Mouse (Mus musculus): ENCODE data around the gene Aar2. TPM values are rescaled to one million over a fixed set of nuclear protein-coding genes. Genes with fewer than 3 reads are reported as not detected.

Gene Aar2
- total RNA-seq (2015; ENCODE audit: low replicate concordance), result 2.5 and 3.2 TPM in 2 replicates
- total RNA-seq (2017; ENCODE audit: low replicate concordance), result 1.2 and 3.6 TPM in 2 replicates

DNA sequence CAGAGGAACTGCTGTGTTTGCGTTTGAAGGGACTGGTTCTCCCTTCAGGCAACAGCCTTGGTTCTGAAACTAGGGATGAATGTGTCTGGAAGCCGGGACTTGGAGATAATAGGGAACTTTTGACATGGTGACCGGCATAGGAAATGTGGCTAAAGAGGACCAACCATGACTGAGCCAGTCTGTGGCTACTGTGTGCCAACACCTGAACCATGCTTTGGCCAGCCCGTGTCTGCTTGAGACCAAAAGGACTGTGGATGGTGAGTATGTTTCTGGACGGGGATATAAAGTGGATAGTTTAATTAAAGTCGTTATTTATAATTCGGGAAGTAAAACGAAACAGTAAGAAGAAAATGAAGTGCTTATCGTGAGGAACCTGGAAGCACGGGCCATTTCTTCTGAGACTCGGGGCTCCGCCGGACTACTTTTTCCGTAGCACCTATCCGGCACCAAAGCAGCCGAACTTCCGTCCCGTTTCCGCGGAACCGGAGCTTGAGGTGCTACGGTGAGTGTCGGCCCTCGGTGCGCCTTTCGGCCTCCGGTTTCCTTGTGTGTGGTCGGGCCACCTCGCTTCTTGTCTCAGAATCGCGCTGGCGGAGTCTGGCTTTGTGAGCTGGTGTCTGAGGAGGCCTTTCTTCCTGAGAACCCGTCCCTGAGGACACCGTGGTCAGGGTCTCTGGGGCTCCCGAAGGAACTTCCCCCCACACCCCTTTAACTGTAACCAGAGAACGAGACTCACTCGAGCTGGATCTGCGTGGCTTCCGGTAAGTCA lies at the start of gene Aar2:
Gene Aar2, plus strand, starts transcription at position 462 of the 769 bp plus-strand sequence.
- ATAC-seq (replicated peaks; ENCODE audit: low FRiP score, poor library complexity, severe bottlenecking), result peak; percentile 77

DNA sequence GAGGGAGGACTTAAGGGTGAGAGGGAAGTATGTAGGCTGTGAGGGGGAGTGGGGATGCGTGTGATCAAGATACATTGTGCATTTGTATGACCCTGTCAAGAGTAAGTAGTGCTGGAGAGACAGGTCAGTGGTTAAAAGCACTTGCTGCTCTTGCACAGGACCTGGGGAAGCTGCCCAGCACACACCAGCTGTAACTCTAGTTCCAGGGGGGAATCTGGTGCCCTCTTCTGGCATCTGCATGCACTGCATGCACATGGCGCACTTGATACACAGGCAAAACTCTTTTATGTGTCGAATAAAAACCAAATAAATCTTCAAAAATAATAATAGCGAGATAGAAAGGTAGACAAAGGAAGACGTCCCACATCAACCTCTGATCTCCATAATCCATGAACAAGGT lies 49.5 kb upstream of the Aar2 start:
- peak; percentile 52 for ATAC-seq (replicated peaks; ENCODE audit: low FRiP score, poor library complexity, severe bottlenecking)

DNA sequence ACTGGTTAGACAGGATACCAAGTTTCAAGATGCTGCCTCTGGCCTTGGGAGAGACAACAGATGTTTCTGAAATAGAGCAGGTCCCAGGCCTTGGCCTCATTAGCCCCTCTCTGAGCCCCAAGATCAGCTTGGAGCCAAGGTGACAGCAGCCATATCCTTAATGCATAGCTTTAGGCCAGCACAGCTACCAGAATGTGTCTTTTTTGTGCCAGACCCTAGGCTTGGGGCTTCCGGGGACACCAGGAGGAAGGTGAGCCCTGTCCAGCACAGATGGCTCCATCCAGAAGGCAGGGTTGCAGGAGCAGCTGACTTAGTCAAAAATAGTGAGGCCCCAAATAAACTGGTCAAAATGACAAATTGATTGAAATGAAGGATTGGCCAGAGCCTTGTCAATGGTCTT lies 46.4 kb upstream of the Aar2 start:
- no peak for ATAC-seq (replicated peaks; ENCODE audit: low FRiP score, poor library complexity, severe bottlenecking)

DNA sequence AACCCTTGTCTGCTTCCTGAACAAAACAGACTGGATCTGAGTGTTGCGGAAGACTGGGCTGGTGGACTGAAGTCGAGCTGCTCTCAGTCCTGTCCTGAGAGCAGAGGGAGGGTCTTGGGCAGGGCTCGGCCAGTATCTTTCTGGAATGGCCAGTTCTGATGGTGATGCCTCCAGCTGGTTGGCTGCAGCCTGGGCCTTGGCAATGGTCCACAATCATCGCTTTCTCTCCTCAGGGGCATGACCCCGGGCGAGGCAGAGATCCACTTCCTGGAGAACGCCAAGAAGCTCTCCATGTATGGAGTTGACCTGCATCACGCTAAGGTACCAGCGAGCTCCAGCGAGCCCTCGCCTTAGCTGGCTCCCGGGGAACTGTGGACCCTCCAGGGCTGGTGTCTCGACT lies 41.9 kb upstream of the Aar2 start:
- ATAC-seq (replicated peaks; ENCODE audit: low FRiP score, poor library complexity, severe bottlenecking), result no peak

DNA sequence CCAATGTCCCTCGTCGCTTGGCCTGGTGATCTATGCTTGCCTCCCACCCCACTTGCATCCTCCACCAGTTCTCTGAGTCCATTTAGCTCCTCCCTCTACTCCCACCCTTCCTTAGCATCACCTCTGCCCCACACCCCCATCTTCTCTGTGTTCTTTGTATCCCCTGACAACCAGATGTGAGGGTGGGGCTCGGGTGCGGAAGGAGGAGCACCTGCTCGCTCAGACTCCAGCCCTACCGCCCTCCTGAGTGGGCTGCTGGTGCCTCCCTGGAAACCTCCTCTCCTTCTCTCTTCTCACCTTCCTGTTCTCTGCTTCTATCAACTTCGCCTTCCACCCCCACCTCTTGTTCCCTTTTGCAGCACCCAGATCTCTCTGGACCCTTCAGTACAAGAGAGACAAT lies 35.4 kb upstream of the Aar2 start:
- no peak for ATAC-seq (replicated peaks; ENCODE audit: low FRiP score, poor library complexity, severe bottlenecking)

DNA sequence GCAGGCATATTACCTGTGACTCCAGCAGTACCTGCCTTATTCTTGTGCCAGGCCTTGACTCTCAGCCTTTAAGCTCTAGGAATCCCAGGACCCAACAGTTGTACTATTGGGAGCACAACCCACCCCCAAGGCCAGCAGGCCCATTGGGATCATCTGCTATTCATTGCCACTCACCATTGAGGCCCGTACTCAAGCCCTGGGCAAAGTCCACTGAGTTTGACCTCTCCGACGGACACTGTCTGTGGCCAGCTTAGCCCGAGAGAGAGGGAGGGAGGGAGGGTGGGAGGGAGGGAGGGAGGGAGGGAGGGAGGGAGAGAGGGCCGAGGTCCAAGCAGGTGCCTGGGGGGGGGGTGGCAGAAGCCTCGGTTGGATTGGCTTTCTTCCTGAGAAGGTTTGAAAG lies 34.8 kb upstream of the Aar2 start:
- ATAC-seq (replicated peaks; ENCODE audit: low FRiP score, poor library complexity, severe bottlenecking), result no peak

DNA sequence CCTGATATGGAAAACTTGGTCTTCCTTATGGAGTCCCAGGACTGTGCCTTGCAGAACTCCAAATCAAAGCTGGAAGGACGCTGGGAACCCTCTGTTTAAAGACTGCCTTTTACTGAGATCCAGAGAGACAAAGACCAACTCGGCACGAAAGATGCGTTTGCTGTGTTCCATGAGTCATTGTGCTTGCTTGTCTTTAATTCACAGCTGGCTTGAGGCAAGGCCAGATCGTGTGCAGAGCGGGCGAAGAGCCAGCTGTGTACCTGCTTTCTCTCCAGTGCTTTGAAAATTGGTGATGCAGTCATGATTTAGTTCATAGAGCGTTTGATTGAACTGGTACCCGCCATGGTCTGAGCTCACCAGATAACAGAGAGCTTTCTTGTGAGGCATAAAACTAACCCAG lies 32.3 kb upstream of the Aar2 start:
- ATAC-seq (replicated peaks; ENCODE audit: low FRiP score, poor library complexity, severe bottlenecking), result no peak

DNA sequence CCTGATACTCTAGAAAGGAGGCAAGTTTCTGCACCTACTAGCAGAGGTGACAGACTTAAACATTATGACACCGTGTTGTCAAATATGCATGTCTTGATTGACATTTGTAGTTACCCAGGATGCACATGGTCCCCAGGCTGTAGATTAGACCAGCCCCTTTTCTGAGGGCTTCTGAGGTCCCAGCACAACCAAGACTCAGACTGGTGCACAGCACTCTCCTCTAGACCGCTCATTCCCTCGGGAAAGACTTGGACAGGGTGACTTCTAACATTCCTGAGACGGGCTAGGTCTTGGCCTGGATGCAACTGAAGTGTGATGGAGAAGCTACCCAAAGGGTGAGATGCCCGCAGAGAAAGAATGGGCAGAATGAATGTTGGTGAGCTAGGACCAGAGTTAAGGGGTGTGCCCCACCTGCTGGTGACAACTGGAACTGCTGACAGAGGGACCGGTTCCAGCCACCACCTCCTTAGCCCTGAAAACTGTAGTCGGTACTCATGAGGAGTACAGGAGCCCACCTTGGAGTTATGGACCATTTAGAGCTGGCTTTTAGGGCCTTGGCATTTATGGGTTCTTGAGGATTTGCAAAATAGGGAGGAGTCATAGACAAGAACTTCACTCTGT lies 31.7 kb upstream of the Aar2 start:
- ATAC-seq (replicated peaks; ENCODE audit: low FRiP score, poor library complexity, severe bottlenecking), result peak; percentile 73

DNA sequence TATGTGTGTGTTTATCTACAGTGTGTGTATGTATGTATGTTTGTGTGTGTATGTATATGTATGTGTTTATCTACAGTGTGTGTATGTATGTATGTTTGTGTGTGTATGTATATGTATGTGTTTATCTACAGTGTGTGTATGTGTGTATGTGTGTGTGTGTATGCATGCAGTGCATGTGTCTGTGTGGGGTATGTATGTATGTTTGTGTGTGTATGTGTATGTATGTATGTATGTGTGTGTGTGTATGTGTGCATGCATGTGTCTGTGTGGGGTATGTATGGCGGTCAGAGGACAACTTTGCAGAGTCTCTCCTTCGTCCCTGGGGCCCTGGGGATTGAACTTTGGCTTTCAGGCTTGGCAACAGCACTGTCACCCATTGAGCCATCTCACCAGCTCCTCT lies 30.7 kb upstream of the Aar2 start:
- peak; percentile 57; the same call in 1 of the 2 replicates for ATAC-seq (replicated peaks; ENCODE audit: low FRiP score, poor library complexity, severe bottlenecking)

DNA sequence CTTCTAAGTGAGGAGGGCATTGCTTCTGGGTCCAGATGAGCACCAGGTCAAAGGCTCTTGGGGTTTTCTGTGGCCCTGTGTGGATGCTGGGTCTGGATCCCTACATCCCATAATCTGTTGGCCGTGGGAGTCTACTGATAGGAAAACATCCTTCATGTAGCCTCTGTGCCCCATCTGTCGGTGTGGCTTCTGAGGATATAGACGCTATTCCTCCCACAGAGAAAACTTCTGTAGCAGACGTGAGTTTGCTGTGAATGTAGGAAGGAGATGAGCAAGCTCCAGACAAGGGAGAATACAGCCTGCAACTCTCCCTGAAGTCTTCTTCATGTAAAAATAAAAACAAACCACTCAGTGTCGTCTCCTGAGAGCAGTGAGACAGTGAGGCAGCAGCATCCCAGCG lies 29.1 kb upstream of the Aar2 start:
- ATAC-seq (replicated peaks; ENCODE audit: low FRiP score, poor library complexity, severe bottlenecking), result no peak

DNA sequence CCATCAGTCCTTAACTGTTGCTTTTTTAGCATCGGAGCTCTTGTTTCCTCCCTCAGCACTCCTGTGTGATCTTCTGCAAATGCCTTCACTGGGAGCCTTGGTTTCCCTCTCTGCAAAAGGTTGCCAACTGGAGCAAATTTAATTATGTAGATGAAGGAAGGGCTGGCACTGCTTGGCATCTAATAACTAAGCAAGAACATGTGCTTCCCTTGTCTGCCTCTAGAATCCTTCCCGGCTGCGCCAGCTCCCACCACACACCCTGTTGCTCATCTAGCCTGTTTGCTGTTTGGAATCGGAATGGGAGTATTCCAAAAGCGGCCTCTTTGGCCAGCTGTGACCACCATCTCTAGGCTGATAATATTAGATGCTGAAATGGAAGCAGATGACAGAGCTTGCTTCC lies 27.8 kb upstream of the Aar2 start:
- no peak for ATAC-seq (replicated peaks; ENCODE audit: low FRiP score, poor library complexity, severe bottlenecking)

DNA sequence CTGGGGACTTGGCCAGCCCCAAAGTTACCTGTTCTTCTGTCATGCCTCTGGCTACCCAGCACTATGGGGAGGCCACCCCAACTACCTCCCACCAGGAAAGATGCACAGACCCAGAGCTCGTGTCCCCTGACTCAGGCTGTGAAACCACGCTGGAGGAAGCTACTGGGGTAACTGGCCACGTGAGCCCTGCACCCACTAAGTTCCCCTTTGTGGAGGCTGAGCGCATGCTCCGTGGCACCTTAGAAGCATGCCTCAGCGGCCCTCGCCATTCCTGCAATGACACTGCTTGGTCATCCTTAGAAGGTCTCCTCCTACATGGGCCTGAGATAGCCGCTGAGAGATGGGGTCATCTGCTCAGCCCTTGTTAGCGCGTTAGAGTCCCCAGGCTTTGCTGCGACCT lies 24.4 kb upstream of the Aar2 start:
- ATAC-seq (replicated peaks; ENCODE audit: low FRiP score, poor library complexity, severe bottlenecking), result no peak

DNA sequence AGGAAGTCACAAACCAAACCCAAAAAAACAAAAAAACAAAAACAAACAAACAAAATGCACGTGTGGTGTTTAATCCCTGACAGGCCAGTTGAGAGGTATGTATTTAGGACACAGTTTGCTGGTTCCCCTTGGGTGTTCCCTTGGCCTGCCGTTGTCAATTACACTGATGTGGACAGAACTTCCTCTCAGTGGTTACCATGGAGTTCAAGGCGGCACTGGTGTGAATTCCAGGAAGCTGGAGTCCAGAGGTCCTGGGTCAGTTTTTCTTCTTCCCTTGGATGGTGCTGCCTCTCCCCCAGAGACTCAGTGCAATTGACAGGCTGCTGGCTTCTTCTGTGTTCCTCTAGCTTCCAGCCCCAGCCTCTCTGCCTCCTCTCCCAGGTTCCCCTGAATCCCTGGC lies 23.3 kb upstream of the Aar2 start:
- ATAC-seq (replicated peaks; ENCODE audit: low FRiP score, poor library complexity, severe bottlenecking), result no peak

DNA sequence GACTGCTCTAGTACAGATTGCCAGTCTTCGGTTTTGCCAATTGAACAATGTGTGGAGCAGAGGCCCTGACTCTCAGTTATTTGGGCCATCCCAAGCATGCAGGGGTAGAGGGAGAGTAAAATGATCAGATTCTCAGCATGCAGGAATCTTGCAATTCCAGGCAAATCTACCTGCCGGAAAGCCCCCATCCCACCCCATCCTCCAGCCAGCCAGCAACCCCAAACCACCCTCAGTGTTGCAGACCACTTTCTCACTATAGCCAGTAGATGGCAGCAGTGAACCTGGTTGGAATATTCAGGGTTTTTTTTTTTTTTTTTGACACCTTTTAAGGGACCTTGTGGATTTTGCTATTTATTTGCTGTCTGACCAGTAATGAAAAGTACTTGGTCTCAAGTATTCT lies 17.7 kb upstream of the Aar2 start:
- ATAC-seq (replicated peaks; ENCODE audit: low FRiP score, poor library complexity, severe bottlenecking), result 0 out of 2 replicates have a peak, but pooled peaks have one; percentile 44

DNA sequence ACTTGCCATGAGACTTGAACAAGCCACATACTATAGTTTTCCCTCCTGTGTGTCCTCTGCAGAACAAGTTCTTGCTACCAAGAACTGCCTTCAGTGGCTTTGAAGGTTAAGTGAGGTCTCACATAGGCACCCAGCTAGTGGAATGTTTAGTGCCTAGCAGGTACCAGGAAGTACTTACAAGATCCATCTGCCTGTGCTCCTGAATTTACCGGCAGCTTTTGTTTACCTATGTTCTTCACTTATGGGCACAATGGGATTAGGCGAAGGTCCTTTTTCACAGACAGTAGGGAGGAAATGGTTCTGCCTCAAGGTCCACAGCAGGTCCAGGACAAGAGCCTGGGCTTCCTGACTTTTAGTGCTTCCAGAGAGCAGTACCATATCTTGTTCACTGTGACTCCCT lies 14.2 kb upstream of the Aar2 start:
- ATAC-seq (replicated peaks; ENCODE audit: low FRiP score, poor library complexity, severe bottlenecking), result no peak

DNA sequence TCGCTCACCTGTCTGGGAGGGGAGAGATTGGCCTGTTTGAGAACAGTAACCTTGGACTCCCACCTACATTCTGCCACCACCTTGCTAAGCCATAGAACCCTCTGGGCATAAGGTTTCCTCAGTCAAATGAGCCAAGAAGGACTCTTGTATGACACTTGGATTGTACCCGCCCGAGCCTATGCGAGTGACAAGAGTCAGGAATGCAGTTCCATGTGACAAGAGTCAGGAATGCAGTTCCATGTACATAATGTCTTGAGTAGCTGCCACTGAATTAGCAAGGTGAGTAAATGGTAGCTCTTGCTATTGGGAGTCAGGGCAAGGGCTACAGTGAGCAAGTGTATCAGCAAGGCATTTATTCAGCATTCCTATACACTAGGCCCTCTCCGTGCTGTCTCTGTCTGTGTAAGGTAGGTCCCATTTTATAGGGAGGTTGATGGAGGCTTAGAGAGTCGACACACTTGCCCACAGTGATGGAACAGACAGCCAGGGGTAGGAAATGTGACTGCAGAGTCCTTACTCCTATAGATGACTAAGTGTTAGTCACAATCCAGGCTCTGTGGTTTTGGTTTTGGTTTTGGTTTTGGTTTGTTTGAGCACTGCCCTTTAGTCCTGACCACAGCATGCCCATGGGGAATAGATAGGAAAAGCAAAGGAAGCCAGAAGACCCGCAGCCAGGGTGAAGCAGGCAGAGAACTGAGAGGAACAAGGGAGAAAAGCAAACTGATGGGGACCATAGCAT lies 8.4 kb upstream of the Aar2 start:
- ATAC-seq (replicated peaks; ENCODE audit: low FRiP score, poor library complexity, severe bottlenecking), result no peak

DNA sequence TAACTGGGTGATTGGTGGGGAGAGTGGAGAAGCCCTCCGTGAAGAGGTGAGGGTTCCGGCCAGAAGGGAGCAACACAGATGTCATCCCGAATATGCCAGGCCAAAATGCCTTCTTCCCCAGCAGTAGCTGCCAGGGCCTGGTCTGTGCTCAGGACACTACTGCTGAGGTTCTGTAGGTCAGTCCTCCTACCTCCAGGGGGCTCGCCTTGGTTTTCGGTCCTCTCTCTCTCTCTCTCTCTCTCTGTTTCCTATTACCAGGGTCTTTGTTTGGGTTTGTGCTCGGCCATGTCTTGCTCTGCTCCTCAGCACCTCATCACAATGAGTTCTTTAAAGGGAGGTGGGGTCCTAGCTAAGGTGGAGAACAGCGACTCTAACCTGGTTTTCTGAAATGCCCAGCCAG lies 6.4 kb upstream of the Aar2 start:
- ATAC-seq (replicated peaks; ENCODE audit: low FRiP score, poor library complexity, severe bottlenecking), result 0 out of 2 replicates have a peak, but pooled peaks have one; percentile 26

DNA sequence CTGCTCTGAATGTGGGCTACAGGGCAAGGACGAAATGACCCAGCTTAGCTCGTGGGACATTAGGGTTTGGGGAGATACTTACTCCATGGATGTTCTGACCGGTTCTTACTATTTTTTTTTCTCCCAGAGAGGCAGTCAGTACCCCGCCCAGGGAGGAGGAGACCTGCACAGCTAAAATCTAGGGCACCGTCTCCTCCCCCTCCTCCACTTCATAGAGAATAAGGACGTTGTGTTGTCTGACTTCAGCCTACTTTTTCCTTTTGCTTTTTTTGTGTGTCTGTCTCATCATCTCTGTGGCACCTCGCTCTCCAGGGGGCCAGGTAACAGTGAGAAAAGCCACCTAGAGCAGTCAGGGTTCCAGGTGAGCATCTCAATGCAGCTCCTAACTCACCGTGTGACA lies 5.0 kb upstream of the Aar2 start:
- ATAC-seq (replicated peaks; ENCODE audit: low FRiP score, poor library complexity, severe bottlenecking), result no peak

DNA sequence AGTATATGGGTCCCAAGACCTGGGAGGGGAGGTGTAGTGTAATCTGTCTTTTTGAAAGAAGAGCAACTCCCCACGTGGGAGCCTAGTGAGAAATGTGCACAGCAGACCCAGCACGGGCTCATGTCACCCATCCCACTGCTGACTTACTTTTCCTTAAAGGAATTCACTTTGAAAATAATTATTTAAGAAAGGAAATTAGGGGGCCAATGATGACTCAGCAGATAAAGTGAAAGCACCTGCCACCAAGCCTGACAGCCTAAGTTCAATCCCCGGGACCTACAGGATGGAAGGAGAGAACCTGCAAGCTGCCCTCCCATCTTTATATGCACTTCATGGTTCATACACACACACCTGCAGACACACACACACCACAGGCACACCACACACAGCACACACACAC lies 3.6 kb upstream of the Aar2 start:
- no peak for ATAC-seq (replicated peaks; ENCODE audit: low FRiP score, poor library complexity, severe bottlenecking)

DNA sequence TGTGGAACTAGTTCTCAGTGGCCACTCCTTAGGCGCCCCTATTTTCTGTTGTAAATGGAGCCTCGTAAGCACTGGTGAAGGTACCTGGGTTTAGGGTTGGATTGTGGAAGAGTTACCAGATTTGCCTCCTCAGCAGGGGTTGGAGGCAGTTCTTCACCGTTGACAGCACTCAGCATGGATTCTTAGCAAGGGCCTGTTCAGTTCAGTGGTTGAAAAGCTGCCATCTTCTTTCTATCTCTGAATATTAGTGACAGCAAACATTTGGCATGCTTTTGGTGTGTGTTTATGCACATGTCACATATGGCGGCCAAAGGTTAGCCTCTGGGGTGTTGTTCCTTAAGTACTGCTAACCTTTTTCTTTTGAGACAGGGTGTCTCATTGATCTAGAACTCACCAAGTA lies 5.0 kb downstream of the Aar2 start:
- no peak for ATAC-seq (replicated peaks; ENCODE audit: low FRiP score, poor library complexity, severe bottlenecking)

DNA sequence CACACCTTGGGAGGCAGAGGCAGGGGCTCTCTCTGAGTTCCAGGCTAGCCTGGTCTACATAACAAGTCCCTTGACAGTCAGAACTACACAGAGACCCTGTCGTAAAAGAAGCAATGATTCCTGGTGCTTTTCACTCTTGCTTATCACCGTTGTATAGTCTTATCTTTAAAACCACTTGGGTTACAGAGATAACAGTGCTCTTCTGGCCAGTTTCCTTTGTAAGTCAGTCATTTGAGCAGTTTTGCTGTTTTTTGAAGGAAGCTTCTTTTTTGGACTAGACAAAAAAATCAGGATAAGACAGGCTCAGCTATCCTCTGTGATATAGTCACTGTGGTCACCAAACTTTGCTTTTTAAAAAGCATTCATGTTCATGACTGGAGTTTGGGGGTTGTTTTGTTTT lies 14.4 kb downstream of the Aar2 start:
- no peak for ATAC-seq (replicated peaks; ENCODE audit: low FRiP score, poor library complexity, severe bottlenecking)
